Mouse (Mus musculus): ENCODE results near the gene Serpina10.
"Not testable (repeated sequence)": the region's sequence is repeated elsewhere in the genome, so short reads cannot be mapped to it uniquely, and the experiment has no call there.

The Serpina10 gene

DNA sequence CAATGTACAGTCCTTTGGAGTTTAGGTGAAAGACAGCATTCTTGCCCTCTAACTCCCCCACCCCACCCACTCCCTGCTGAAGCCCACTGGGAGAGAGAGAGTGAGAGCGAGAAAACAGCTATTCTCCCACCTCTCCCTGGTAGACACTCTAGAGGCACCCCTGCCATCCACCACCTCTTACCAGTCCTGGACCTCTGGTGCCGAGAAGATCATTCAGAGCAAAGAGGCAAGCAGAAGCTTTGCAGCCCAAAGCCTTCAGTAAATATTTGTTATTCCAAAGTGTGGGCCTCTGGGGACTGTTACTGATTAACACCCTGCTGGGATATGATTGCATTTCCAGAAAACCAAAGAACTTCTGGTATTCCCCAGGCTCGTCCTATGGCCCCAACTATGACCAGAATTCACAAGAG is at the start of gene Serpina10:
Gene Serpina10 (minus strand): TSS at position 242 of the 410 bp plus-strand sequence.
- no peak for DNase-seq (ENCODE audit: low spot score in 2 of 2)

DNA sequence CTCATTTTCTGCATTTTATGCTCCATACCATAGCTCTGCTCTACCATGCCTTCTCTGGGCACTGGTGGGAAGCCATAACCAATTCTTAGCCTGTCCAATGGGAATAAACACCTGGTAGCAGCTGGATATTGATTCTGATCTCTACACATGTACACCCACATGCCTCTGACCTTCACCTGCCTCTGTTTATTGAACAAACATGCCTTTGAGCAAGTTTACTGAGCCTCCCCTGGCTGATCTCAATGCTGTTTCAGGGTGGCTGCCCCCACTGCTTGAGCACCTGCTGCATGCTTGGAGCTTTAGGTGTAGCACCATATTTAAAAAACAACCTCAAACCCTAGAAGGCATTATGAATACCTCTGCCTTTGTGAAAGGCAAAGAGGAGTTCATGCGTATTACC is 48.6 kb upstream of the Serpina10 start:
- not testable (repeated sequence) for DNase-seq (ENCODE audit: low spot score in 2 of 2)

DNA sequence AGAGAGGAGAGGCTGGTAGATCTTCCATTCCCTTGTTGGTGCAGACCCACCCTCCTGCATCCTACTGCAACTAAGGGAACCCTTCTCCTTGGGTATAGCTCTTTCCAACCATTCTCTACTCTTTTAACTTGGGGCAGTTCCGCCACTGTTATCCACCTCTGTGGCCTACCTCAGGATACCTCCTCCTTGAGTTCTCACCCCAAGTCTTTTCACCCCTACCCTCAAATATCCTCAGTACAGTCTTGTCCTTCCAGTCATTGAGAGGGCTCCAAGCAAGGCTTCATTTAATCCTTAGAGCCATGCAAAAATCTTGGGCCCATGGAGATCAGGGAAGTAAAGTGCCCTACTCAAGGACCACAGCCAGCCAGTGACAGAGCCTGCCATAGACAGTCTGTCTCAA is 44.8 kb upstream of the Serpina10 start, which contains the start of gene Serpina16:
Gene Serpina16 (minus strand): TSS at position 101 of the 400 bp plus-strand sequence.
- DNase-seq (ENCODE audit: low spot score in 2 of 2), result no peak

DNA sequence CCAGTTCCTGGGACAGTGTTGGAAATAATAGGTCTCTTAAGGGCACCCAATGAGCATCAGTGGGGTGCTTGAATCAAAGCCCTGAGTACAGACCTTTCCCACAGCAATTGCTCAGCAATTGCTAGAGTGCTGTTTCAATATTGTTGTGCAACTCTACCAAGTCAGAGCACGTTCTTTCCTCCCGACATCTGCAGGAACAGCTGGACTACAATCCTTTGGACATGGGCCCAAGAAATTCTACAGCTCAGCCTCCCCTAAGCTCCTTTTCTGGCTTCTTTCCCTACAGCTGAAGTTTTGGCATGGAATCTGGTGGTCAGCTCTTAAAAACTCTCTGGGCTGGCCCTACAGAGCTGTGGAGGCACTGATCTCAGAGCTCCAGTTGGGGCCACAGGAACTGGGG is 41.9 kb upstream of the Serpina10 start:
- no peak for DNase-seq (ENCODE audit: low spot score in 2 of 2)

DNA sequence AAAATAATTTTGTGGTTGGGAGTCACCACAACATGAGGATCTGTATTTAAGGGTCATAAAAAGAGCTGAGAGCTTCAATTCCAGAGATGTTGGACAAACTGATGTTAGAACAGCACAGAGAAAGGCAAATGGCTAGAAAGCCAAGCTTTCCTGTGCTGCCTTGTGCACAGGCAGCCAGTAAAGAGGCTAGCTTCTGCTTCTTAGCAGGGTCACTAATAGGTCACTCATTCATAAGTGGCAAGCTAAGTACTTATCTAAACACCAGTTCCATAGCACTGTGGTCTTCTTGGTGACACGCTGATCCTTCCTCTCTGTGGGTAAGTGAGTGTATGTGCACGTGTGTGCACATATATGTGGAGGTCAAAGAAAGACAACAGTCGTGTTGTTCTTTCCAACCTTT is 40.2 kb upstream of the Serpina10 start:
- DNase-seq (ENCODE audit: low spot score in 2 of 2), result no peak

DNA sequence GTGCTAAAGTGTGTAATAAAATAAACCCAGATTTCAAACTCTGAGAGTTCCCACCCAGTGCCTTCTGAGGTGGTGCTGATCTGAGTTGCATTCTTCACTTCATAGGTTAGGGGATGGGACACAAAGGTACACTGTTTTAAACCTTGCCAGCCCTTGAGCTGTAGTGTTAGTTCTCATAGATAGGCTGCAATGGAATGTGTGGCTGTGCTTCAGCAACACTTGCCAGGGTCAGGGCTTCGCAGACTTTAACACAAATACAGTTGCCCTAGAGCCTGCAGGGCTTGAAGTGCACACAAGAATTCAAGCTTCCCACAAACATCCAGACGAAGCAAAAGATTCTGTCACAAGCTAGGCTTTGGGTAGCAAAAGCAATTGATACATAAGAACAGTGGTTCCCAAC is 39.7 kb upstream of the Serpina10 start:
- no peak for DNase-seq (ENCODE audit: low spot score in 2 of 2)

DNA sequence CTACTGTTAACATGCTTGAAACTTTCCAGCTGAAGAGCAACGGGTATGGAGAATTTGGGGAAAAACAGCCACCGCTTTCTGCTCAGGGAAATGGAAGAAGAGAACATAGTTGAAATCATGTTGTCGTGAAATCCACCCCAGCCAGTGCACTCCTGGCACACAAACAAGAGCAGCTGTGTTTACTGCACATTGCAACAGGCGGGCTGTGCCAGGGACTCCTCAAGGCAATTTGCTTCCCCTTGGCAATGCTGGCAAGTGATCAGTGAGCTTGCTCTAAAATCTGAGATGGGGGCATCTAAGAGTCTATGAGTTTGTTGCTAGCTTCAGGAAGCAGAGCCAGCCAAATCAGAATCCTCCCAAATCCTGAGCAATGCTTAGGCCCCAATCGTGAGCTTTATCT is 39.1 kb upstream of the Serpina10 start:
- peak; percentile 12 to 14 for DNase-seq (ENCODE audit: low spot score in 2 of 2)

DNA sequence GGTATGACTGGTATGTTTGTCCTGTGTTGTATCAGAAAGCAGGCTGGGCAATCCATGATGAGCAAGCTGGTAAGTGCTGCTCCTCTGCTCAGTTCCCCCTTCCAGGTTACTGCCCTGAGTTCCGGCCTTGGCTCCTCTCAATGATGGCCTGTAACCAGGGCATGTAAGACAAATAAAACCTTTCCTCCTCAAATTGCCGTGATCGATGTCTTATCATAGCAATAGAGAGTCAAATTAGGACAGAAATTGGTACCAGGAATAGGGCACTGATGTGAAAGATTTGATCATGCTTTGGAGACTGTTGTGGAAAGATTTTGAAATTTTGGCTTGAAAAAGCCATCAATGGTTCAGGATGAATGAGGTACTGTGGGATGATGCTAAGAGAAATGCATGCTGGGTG is 34.0 kb upstream of the Serpina10 start:
- no peak for DNase-seq (ENCODE audit: low spot score in 2 of 2)

DNA sequence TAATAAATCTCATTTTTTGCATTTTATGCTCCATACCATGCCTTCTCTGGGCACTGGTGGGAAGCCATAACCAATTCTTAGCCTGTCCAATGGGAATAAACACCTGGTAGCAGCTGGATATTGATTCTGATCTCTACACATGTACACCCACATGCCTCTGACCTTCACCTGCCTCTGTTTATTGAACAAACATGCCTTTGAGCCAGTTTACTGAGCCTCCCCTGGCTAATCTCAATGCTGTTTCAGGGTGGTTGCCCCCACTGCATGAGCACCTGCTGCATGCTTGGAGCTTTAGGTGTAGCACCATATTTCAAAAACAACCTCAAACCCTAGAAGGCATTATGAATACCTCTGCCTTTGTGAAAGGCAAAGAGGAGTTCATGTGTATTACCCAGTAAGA is 30.8 kb upstream of the Serpina10 start:
- DNase-seq (ENCODE audit: low spot score in 2 of 2), result not testable (repeated sequence)

DNA sequence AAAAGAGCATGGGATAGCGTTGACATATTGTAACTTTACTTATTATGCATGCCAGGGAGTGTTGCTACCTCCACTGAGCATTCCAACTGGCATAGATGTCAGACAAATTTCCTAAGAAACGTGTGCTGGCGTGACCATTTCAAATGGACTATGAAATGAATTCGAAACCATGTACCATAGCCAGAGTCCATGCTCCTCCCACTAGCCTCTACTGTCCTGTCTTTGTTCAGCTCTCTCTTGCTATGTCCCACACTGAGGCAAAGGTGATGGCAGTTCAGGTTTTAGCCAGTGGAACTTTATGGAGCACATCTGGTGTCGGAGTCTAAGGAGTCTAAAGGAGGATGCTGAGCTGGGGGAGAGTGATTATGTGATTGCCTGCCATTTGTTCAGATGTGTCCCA is 28.8 kb upstream of the Serpina10 start:
- no peak for DNase-seq (ENCODE audit: low spot score in 2 of 2)

DNA sequence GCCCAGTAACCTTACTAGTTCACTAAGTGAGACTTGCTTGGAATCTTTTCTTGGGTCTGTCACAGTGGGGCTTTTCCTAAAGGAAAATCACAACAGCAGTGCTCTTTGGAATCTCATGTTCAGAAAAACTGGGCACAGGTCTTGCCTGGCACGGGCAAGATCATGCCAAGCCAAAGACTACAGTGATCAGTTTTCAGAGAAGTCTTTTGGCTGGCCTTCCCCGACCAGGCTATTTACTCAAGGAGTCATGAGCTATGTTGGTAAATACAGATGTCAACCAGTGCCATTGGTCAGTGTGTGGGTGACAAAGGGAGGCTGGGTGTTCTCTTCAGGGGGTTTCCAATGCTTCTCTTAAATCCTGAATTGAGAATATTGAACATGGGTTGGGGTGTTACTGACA is 27.9 kb upstream of the Serpina10 start:
- no peak for DNase-seq (ENCODE audit: low spot score in 2 of 2)

DNA sequence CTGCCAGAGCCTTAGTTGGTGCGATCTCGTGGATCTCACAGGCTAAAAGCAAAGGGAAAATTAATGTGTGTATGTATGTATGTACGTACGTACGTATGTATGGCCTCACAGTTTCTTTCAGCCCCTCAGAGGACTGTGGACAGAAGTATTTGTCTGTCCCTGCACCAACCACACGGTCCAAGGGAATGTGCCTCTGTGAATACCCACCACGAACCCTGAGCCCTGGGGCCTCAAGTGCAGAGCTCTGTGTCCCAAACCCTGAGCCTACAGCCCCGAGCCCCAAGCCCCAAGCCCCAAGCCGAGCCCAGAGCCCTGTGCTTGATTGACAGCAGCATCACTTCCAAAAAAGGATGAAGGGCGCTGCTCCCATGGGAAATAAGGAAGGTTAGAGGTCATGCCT is 26.7 kb upstream of the Serpina10 start:
- DNase-seq (ENCODE audit: low spot score in 2 of 2), result no peak

DNA sequence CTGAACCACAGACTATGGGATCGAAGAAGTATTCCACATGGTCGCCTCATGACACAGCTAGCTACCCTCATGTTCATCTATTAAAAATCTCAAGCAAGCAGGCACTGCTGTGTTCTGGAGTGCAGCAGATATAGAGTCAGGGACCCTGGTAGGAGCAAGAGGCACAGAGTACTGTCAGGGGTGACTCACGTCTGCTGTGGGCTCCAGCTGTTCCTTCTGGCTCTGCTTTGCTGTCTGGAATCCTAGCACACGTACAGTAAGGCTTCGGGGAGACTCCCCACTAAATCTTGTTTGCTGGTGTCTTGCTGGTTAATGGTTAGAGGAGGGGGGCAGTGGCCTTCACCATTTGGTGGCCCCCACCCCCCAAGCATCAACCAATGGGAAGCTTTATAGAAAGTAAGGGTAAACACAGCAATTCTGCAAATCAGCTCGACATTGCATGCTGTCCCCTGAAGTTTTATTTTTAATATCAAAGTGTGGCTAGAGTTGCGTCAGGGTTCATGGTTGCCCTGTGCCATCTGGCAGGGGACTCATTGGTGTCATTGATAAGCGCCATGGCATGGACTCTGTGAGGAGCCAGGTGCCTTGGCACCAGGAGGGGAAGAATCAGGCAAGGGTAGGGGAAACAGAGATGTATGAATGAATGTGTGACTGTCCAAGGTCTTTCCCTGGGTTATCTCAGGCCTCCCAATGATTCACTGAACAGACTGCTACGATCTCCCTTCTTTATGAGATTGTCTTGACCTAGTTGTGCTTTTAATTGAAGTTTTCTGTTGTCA is 25.8 kb upstream of the Serpina10 start, which contains the start of gene Serpina6:
Gene Serpina6 (minus strand): TSS at position 365 of the 779 bp plus-strand sequence.
- no peak for DNase-seq (ENCODE audit: low spot score in 2 of 2)

DNA sequence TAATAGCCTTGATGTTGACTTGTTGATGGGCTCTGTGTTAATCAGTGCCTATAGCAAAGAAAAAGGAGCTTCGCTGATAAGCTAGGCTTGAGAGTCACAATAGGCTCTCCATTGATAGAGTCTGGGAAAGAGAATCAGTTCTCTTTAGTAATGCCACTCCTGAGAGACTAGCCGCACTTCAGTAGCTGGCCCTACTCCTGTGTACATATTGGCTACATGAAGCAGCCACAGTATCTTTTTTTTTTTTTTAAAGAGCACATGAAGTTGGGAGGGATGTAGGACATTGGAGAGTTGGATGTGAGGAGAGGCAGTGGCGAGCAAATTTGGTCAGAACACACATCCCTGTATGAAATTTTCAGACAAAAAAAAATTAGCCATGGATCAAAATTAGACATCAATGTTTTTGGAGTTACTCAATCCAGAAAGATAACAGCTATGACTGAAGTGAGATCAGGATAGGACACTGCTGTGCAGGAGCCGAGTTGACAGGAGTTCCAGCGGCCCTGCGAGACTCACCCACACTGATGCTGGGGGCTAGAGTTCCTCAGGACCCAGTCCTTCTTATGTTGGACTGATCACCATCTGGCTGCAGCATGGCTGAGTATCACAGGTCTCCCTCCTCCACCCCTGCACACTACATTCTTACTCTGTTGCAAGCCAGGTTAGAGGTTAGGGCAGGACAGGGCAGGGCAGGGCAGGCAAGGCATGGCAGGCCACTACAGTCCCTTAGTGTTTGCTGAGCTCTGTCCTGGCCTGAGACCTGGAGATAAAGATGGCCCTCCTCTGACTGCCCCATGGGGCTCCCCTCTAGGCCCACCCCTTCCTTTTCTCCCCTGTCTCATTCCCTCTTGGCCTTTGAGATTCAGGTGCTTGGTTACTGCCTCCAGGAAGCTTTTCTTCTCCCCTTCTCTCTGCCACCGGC is 24.1 kb upstream of the Serpina10 start:
- DNase-seq (ENCODE audit: low spot score in 2 of 2), result no peak

DNA sequence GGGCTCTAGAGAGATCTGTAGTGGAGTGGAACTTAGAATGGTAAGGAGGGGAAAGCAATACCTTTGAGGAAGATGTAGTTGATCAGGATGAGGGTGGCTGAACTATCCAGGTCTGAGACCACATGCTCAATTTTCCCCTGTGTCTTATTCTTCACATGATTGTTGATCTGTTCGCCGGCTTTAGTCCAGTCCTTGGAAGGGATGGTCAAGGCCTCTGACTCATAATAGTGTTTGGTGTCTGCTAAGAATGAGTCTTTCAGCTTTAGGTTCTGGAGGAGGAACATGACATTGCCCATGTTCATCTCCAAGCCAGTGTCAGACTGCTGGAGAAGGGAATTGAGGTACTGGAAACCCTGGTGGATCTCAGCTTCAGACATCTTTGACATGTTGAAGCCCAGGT is 22.6 kb upstream of the Serpina10 start:
- DNase-seq (ENCODE audit: low spot score in 2 of 2), result no peak

DNA sequence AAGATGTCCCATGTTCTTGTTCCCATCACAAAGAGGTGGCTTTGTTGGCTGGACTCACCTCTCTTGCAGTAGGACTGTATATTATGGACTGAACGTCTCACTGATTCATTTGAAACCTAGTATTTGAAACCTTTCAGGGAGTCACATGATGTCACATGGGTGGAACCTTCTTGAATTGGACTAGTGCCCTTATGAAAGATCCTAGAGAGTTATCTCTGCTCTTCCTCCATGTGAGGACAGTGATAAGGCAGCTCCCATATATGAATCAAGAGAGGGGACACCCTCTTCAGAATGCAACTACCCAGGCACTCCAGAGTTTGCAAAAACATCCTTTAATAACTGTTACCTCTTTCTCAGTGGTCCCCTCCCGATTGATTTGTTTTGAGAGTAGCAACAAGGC is 15.1 kb upstream of the Serpina10 start:
- no peak for DNase-seq (ENCODE audit: low spot score in 2 of 2)

DNA sequence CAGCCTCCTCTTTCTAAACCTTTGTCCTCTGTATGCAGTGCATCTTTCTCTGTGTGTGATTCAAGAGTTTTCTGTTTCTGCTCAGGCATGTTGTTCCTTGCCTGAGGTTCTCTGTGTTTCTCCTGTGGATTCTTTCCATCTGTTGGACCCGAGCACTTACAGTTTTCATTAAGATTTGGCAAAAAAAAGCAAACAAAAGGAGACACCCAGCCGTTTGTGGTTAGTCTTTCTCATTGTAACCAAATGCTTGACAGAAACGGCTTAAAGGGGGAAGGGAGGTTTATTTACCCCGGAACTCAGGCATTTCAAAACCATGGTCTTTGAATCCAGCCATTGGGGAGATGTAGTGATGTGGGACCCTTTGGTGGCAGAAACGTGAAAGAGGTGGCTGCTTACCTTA is 13.4 kb upstream of the Serpina10 start:
- no peak for DNase-seq (ENCODE audit: low spot score in 2 of 2)

DNA sequence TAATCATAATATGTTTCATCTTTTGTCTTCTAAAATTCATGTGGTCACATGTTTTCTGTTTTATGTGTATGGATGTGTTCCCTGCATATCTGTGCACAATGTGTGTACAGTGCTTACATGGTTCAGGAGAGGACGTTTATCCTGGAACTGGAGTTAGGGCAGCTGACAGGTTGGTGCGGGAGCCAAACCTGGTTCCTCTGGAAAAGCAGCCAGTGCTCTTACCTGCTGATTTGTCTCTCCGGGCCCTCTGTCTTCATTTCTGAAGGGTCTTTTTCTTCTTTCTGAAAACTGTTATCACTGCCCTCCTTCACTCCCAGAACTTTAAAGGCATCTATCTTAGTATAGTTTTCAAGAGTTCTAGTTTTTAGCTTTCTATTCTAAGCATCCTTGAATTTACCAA is 12.6 kb upstream of the Serpina10 start:
- DNase-seq (ENCODE audit: low spot score in 2 of 2), result no peak

DNA sequence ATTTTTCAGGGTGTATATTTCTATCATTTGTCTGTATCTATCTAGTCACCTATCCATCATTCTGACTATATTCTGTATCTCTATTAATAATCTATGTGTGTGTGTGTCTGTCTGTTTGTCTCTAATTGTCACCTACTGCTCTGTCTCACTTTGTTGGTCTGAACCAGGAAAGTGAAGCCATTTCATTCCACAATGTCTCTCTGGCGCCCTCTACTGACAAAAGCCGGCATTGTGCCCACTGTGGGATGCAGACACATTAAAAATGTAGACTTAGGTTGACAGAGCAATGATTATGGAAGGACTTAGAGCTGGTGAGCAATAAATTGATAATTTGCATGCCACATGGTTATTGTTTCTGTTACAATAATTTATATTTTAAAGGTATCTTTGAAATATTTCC is 12.1 kb upstream of the Serpina10 start:
- DNase-seq (ENCODE audit: low spot score in 2 of 2), result peak; percentile 20 to 77

DNA sequence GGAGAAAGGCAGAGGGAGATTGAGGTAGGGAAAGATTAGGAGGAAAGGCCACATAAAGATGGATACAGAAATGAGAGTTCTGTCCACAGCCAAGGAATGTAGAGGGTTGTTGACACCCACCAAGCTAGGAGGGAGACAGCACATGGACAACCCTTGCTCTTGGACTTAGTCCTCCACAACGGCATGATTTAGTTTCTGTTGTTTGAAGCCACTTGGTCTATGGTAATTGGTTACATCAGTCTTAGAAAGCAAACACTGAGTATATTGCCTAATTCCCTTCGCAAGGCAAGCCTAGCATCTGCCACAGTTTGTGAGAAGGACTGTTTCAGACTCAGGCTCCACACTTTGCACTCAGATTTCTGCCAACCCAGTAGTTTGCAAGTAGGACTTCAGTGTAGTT is 4.6 kb upstream of the Serpina10 start:
- no peak for DNase-seq (ENCODE audit: low spot score in 2 of 2)

DNA sequence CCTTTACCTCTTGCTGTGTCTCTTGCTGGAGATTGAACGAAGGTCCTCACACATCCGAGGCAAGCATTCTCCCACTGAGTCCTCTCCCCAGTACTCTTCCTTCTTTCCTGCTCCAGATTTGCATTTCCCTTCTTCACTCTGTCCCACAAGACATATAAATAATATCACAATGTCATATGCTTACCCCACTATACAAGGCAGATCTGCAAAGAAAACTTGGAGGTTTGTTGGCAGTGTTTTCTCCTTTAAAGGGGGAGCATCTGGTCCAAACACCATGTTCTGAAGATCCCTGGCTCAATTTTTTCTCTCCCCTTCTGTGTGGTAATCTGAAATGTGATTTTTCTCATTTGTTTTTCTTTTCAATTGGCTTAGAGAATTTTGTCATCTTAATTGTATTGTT is 3.2 kb upstream of the Serpina10 start:
- DNase-seq (ENCODE audit: low spot score in 2 of 2), result no peak

DNA sequence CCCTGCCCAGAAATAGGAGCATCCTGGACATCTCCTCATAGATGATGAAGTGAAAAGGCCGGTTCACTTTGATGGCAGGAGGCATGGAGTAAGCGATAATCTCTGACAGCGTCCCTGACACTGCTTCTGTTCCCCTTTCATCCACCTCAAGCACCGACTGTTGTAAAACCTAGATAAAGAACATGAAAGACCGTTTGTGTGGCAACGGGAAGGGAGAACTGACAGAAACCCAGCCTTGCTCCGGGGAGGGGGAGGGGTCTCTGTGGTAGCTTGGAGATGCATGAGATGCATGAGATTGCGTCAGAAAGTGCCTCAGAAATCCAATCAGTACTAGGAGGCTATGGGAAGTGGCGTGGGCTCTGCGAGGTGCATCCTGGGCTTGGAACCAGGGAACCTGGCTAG is 14.4 kb downstream of the Serpina10 start:
- DNase-seq (ENCODE audit: low spot score in 2 of 2), result no peak

DNA sequence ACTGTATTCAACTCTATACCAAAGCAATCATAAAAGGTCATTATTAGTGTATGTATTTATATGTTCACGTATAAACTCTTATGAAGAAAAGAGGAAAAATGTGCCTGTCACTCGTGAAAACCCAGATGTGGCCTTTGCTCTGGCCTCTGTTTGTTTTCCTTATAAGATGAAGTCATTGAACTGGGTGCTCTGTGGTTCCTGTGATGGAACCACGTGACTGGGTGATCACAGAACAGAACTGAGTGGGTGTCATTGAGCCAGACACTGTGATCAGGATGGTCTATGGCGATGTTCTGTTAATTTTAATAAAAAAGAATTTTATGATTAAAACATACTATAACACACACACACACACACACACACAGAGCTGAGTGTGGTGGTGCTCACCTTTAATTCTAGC is 15.5 kb downstream of the Serpina10 start:
- no peak for DNase-seq (ENCODE audit: low spot score in 2 of 2)
